Mouse (Mus musculus) liver, adult 2 months (tissue): ENCODE measurements around the gene Ccr2.

Experiments used
- CTCF ChIP-seq: fragments of 200-500 bp; IDR thresholded peaks from 2 replicates; pipeline ENCODE4 v1.5.1; 2011; ENCODE audit warnings: low read depth, low read length, control low read depth
- POLR2A ChIP-seq: fragments of 200-500 bp; IDR thresholded peaks from 2 replicates; pipeline ENCODE4 v1.6.1; 2011; ENCODE audit warnings: low read length, control low read depth; ENCODE audit not compliant: insufficient read depth; ENCODE audit errors: extremely low read depth

- TF ChIP-seq CTCF (no peak), POLR2A (no peak)
Measured at GRCm38 (mm10) chr9:124112591-124113239, 11.0 kb downstream of the Ccr2 start.
